Mouse (Mus musculus): ENCODE measurements around the gene Zhx3. TPM values are rescaled to one million over a fixed set of nuclear protein-coding genes. Genes with fewer than 3 reads are reported as not detected.

Gene Zhx3
- polyA plus RNA-seq, 1 experiment from 2014 or later: 12.6 TPM

GRCm38 (mm10) chr2:160717269-160717668 lies 155.5 kb downstream of the Zhx3 start:
- ATAC-seq (ENCODE audit: low FRiP score, low read depth): no peak
- Histone ChIP-seq H3K36me3 (peaks cover 90% of the 10 kb centered on the region), H3K4me2 (replicated peaks) (no peak overlapping the region), H3K9ac (no peak overlapping the region), H3K27ac (no peak overlapping the region), H3K4me3 (no peak overlapping the region), H3K9me3 (no peaks in the 10 kb centered on the region), H3K27me3 (no peaks in the 10 kb centered on the region), H3K4me1 (no peaks in the 10 kb centered on the region)
- 77% methylated on average over 5 of the region's 5 CpGs for WGBS

GRCm38 (mm10) chr2:160715463-160716030 lies 157.3 kb downstream of the Zhx3 start:
- no peak overlapping the region for H3K27ac ChIP-seq
- no peaks in the 10 kb centered on the region for H3K4me1 ChIP-seq
- H3K4me2 ChIP-seq (replicated peaks): no peak overlapping the region
- no peak overlapping the region for H3K9ac ChIP-seq
- H3K9me3 ChIP-seq: no peaks in the 10 kb centered on the region
- ATAC-seq (ENCODE audit: low FRiP score, low read depth): no peak
- 90% methylated on average over 4 of the region's 4 CpGs for WGBS
- no peaks in the 10 kb centered on the region for H3K27me3 ChIP-seq
- H3K4me3 ChIP-seq: no peak overlapping the region
- peaks cover 90% of the 10 kb centered on the region for H3K36me3 ChIP-seq

- Histone ChIP-seq H3K36me3 (peaks cover 76% of the 10 kb centered on the region), H3K9me3 (no peaks in the 10 kb centered on the region), H3K9ac (no peak overlapping the region), H3K27me3 (no peaks in the 10 kb centered on the region), H3K4me3 (no peak overlapping the region), H3K27ac (no peak overlapping the region), H3K4me2 (replicated peaks) (no peak overlapping the region), H3K4me1 (no peaks in the 10 kb centered on the region)
- ATAC-seq (ENCODE audit: low FRiP score, low read depth): no peak
- WGBS: 87% methylated on average over 3 of the region's 3 CpGs
These were observed 165.1 kb downstream of the Zhx3 start for GRCm38 (mm10) chr2:160707673-160708072.

- ATAC-seq (ENCODE audit: low FRiP score, low read depth): no peak
- Histone ChIP-seq H3K27ac (no peak overlapping the region), H3K27me3 (no peaks in the 10 kb centered on the region), H3K9me3 (no peaks in the 10 kb centered on the region), H3K9ac (no peak overlapping the region), H3K4me2 (replicated peaks) (no peak overlapping the region), H3K36me3 (peaks cover 74% of the 10 kb centered on the region), H3K4me3 (no peak overlapping the region), H3K4me1 (no peaks in the 10 kb centered on the region)
These were observed 170.0 kb downstream of the Zhx3 start for GRCm38 (mm10) chr2:160702824-160703223.

- no peaks in the 10 kb centered on the region for H3K27me3 ChIP-seq
- no peak overlapping the region for H3K4me3 ChIP-seq
- ATAC-seq (ENCODE audit: low FRiP score, low read depth): no peak
- 94% methylated on average over 3 of the region's 3 CpGs for WGBS
- peaks cover 70% of the 10 kb centered on the region for H3K36me3 ChIP-seq
- H3K27ac ChIP-seq: no peak overlapping the region
- no peaks in the 10 kb centered on the region for H3K9me3 ChIP-seq
- no peak overlapping the region for H3K4me2 ChIP-seq (replicated peaks)
- H3K9ac ChIP-seq: no peak overlapping the region
- no peaks in the 10 kb centered on the region for H3K4me1 ChIP-seq
These were observed 171.2 kb downstream of the Zhx3 start for GRCm38 (mm10) chr2:160701603-160702002.

- Histone ChIP-seq H3K27me3 (no peaks in the 10 kb centered on the region), H3K36me3 (peaks cover 68% of the 10 kb centered on the region), H3K4me2 (replicated peaks) (no peak overlapping the region), H3K9me3 (no peaks in the 10 kb centered on the region), H3K27ac (no peak overlapping the region), H3K9ac (no peak overlapping the region), H3K4me1 (no peaks in the 10 kb centered on the region), H3K4me3 (no peak overlapping the region)
- WGBS: 84% methylated on average over 5 of the region's 5 CpGs
- no peak for ATAC-seq (ENCODE audit: low FRiP score, low read depth)
These were observed 172.5 kb downstream of the Zhx3 start for GRCm38 (mm10) chr2:160700271-160700670.

Other genes with a start within 250 kb of the Zhx3 start
- 97.3 and 102 TPM in 2 replicates for gene Top1, start 227.1 kb downstream of the Zhx3 start, polyA plus RNA-seq (2015; fragmentation: Nextera tagmentation; extraction: Ambion mirVana)
- gene Plcg1, start 141.7 kb downstream of the Zhx3 start, polyA plus RNA-seq (2015; fragmentation: Nextera tagmentation; extraction: Ambion mirVana): 72.3 and 75.7 TPM in 2 replicates
- 2.4 and 2.9 TPM in 2 replicates for gene Lpin3, start 7.7 kb upstream of the Zhx3 start, polyA plus RNA-seq (2015; fragmentation: Nextera tagmentation; extraction: Ambion mirVana)
- 28.3 and 30.2 TPM in 2 replicates for gene Emilin3, start 39.3 kb upstream of the Zhx3 start, polyA plus RNA-seq (2015; fragmentation: Nextera tagmentation; extraction: Ambion mirVana)
- gene Chd6, start 236.1 kb upstream of the Zhx3 start, polyA plus RNA-seq (2015; fragmentation: Nextera tagmentation; extraction: Ambion mirVana): 41.6 and 45.4 TPM in 2 replicates